Mouse (Mus musculus) ovary, postnatal 14 days (tissue): ENCODE data around the gene Abcb8.
A peak's percentile ranks its signal among the peaks of the same experiment; 100 is the strongest.

Source experiments
- DNase-seq: peaks from one replicate; pipeline ENCODE4 v3.0.0; 2022; ENCODE audit warnings: low spot score

Gene Abcb8

DNA sequence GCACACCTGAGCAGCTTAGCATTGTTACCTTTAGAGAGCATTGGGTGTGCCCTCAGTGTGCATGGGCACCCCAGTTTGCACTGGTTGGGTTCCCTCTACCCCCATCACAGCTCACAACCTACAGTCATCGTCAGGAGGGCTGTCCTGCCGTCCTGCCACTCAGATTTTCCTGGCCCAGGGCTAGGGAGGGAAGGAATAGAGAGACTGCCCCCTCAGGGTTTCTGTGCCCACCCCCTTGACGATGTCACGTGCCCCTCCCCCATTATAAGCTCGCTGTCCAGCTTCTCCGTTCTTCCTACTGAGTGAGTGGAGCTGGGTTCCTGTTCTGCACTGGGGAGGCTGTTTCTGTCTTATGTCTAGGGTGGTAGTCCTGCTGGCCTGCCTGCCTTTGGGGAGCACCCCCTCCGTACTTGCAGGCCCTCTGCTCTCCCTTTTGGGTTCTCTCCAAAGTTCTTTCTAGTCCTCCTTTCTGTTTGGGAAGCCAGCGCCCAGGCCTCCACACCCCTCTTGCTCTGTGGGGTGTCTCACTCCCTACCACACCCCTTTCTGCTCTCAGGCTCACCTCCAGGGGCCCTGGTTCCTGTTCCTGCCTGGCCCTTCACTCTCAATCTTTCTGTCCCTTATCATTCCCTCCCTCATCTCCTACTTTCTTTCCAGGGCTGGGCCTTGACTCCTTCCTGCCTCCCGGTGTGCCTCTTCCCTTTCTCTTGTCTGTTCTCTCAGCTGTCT lies 33.3 kb downstream of the Abcb8 start:
- no peak for DNase-seq

DNA sequence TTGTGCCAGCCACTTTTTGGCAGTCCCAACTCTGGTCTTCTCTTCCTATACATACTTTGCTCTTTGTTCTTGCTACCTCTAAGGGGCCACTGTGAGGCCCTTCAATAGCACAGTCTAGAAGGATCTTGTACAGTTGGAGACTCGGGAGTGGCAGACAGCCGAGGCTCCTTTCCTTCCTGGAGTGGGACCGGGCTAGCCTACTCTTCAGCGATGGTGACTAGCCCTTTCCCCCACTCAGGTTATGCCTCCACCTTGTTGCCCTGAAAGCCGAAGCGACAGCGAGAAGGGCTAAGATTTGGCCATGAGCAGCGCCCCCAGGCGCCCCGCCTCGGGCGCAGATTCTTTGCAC lies 33.8 kb downstream of the Abcb8 start:
- no peak for DNase-seq

DNA sequence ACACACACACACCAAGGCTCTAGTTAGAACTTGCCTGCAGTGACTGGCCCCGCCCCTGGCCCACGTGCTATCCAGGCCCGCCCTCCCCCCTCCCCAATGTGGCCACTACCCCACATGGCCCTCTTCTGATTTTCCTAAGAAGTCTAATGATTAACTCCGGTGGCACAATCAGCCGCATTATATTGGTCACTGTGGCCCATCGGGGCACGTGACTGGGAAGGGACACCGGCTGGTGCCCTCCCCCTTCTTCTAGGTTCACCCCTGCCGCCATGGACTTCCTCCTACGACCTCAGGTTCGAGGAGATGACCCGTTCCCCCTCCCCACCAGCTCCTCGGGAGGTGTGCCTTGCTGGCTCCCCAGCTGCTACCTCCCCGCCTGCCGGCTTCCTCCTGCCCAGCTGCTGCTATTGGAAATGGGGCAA lies 34.5 kb downstream of the Abcb8 start:
- no peak for DNase-seq

DNA sequence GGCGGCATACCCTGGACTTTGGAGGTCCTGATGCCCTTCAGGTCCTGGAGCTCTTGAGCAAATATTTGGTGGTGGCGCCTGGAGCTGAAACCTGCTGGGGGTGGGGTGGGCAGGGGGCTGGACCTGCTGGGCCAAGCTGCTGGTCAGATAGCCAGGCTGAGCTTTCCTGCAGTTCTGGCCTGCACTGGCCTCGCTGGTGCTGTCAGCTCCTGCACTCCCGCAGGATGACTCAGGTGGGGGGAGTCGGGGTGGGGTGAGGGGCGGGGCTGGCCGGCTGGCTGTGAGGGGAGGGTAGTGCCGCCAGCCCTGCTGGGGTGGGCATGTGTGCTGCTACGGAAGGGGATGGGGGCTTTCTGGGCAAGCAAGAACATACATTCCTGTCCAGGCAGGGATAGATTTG lies 35.1 kb downstream of the Abcb8 start:
- no peak for DNase-seq

DNA sequence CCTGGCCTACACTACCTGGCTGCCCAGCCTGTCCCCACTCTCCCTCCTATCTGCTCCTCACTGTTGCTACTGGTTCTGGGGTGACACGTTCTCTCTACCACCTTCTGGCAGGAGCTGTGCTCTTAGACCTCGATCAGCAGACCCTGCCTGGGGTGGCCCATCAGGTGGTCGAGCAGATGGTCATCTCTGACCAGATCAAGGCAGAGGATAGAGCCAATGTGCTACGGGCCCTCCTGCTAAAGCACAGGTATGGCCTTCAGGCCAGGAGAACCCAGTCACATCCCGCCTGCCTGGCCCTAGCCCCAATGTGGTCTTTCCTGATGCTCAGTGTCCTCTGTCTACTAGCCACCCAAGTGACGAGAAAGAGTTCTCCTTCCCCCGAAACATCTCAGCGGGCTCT lies 40.5 kb downstream of the Abcb8 start:
- no peak for DNase-seq

DNA sequence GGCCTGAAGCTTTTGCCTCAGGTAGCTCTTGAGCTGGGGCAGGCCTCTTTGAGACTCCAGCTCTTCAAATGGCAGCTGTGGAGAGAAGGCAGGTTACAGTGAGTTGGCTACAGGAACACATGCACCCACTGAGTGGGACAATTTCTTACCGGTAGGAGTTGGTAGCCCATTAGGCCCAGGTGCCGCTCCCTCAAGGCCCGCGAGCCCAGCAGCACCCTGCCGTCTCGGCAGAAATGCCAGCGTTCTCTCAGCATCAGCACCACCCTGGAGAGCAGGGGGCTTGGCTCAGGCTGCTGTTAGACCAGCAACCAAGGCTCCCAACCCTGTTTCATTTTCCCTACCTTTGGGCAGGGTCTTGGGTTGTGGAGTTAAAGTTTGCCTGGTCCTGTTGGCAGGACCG lies 47.7 kb downstream of the Abcb8 start:
- DNase-seq = no peak

DNA sequence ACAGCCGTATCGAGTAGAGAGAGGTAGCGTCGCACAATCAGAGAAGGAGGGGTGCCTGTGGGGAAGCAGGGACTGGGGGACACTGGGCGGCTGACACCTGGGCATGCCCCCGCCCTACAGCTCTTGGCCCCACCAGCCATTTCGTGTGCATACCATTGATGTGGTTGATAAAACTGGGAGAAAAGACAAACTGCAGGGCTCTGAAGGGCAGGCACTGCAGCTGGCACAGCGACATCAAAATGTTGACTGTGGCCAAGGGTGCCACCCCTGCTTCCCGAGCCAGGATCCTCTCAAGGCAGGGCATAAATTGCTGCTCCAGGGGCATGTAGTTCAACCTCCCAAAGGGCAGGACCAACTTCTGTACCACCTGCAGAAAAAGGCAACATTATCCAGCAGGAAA lies 48.6 kb downstream of the Abcb8 start:
- DNase-seq = no peak

DNA sequence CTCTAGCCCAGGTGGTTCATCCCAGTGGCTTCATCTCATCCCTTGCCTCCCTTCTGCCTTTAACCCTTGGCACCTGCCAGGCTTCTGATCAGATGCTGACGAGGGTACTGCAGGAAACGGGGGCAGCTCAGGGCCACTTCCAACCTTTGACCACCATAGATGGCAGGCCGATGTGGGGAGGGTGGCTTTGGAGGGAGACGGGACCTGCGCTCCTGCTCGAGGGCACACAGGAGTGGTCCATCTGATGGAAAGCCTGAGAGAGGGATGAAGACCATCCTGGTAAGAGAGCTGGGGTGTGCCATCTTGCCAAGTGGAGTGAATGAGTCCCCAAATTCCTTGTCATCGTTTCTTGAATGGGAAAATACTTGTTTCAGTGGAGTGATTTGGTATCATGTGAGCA lies 49.7 kb downstream of the Abcb8 start:
- DNase-seq = no peak

DNA sequence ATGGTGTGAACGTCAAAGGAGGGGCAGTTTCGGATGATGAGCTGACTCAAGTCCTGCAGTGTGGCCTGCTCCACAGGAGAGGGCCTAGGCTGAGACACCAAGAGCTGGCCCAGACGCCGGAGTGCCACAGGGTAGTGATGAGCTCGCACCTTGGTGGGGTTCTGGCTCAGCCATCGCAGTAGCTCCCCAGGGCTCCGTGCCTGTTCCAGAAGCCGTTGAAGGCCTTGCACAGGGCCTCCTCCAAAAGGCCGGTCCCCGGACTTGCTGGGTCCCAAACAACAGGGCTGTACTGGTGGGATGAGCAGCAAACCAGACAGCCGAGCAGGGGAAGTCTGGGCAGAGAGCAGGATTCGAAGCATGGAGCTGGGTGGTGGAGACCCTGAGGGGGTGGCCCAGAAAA lies 50.5 kb downstream of the Abcb8 start:
- DNase-seq = no peak

DNA sequence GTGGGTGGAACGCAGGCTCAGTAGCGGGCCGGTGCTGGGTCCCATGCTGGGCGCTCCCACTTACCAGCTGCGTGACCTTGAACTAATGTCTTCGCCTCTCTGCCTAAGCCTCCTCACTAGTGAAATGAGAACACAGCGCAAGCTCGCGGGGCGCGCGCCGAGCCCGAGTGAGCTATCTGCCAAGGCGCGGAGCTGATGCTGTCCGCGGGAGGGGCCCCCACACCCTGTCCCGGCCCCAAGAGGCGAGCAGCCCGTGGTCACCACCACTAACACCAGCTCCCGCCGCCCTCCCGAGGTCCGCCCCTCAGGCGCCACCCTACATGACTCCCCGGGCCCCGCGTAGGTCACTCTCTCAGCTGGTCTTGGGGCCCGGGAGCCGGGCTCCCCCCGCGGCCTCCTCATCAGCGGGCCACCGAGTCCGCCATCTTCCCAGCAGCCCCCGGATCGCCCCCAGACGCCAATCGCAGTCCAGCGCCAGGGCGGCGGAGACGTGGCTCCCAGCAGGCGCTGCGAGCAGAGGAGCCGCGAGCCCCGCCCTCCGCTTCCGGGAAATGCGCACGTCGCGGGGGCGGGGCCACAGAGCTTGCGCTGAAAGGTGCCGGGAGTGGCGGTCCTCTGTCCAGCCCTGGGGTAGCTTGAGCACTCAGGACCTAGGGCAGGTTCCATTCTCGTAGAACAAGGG lies 51.4 kb downstream of the Abcb8 start, which contains the start of gene Fastk:
Gene Fastk (minus strand): TSS at position 542 of the 682 bp plus-strand sequence.
- peak; percentile 83 for DNase-seq

DNA sequence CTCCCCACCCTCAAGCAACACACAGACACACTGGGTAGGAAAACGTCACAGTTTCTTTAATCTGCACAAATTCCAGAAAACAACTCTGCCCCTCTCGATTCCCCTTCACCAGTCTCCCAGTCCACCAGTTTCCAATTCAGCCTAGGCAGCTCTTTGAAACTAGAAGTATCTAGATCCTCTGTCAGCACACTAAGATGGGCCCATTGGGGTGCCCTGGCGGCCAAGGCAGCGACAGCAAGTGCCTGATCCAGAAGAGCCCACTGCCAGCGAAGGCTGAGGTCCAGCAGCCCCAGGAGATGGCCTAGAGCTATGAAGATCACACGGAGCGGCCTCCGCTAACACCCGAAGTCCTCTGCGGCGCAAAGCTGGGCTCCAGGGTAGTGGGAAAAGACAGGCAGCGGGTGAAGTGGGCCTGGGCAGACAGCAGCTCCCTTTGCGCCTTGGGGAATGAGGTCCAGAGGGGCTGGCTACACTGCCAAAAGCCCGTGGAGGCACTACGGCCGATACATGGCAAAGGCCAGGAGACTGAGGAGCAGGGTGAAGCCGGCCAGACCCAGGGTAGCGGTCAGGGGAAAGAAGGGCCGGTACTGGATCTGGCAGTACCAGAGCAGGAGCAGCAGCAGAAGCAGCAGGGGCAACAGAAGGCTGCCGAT lies 52.1 kb downstream of the Abcb8 start:
- DNase-seq = no peak

DNA sequence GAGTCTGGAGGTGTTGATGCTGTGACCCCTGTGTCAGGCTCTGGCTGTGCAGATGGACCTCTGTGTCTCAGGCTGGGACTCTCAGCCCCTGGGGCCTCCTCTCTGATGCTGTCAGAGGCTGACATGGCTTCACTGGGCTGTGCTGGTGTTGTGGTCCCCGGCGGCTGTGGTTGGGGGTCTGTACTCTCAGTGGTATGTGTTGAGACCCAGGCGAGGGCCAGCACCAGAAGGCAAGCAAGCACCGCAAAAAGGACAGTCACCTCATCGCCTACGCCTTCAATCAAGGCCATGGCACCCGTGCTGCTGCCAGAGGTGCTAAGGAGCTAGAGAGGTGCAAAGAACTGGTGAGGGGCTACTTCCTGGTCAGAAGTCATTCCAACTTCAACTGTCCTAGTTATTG lies 53.2 kb downstream of the Abcb8 start:
- DNase-seq = no peak

DNA sequence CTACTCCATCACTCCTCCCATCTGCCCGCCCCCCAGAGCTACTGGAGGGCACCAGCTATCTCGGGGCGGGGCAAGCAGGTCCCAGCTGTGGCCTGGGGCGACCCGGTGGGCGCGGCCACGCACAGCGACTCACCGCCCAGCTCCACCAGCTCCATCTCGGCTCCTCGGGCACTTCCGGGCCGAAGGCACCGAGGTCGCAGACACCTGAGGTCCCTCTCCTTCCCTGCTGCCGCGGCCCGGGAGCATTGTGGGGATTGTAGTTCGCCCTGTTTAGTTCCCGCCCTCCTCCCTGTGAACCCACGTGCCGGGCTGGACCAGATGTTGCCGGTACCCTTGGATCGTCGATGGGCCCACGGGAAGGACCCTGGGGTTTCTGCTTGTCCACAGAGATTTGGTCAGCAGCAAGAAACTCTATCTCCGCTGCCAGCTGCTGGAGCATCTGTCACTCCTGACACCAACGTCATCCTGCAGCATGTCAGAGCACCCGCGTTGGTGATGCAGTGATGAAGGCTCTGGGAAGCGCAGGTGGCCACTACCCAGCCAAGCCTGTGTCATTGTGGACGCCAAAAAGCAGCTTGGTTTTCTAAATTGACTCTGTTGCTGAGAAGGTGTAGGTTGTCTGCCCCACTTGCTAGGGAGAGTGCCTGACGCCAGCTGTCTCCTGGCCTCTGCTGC lies 54.3 kb downstream of the Abcb8 start, which contains the start of gene Tmub1:
Gene Tmub1 (minus strand): TSS at position 231 of the 675 bp plus-strand sequence.
- peak; percentile 75 for DNase-seq

DNA sequence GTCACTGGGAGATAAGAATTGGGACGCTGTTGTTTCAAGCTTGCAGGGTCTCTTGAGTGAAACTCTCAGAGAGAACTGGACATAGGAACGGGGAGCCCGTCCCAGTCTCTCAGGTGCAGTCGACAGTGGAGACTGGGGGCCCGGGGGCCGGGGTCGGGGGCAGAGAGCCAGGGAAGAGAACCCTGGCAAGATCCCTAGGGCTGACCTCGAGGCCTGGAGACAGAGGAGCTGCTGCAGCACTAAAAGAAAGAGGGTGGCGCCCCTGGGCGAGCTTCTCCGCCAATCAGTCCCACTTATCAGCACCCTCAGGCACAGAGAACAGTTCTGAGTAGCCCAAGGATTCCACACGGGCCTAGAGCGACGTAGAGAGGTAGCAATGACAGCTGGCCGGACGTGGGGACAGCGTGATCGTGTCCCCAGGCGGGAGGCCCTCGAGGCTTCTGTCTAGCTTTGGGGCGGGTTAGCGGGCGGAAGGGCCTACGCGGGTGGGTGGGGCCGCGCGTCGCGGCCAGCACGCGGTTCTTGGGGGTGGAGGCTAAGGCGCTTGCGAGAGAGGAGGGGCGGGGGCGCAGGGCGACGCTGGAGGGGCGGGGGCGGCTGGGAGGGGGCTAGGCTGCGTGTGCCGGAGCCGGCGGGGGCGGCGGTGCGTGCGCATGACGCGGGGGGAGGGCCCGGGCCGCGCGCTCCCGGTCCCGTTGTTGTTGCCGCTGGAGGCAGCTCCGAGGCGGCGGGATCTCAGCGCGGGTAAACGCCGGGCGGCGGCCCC lies 58.0 kb downstream of the Abcb8 start:
- peak; percentile 73 for DNase-seq

DNA sequence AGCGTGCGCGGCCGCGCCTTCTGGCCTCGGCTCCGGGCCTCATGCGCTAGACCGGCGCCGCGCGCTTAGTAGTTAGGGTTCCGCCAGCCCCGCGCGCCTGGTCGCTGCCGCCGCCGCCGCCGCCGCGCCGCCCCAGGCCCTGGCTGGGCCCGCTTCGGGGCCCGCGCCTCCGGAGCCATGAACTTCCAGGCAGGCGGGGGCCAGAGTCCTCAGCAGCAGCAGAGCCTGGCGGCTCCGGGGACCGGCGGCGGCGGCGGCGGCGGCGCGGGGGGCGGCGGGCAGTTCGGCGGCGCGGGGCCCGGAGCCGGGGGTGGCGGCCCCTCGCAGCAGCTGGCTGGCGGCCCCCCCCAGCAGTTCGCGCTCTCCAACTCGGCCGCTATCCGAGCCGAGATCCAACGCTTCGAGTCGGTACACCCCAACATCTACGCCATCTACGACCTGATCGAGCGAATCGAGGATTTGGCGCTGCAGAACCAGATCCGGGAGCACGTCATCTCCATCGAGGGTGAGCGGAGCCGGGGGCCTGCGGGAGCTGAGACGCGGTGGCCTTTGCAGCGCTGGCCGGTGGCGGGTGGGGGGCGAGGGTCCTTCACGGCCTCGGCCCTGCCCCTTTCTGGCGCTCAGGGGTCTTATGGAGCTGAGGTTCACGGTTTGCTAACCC lies 58.7 kb downstream of the Abcb8 start, which contains the start of gene Agap3:
Gene Agap3 (plus strand): TSS at position 148 of the 661 bp plus-strand sequence.
- DNase-seq = no peak

DNA sequence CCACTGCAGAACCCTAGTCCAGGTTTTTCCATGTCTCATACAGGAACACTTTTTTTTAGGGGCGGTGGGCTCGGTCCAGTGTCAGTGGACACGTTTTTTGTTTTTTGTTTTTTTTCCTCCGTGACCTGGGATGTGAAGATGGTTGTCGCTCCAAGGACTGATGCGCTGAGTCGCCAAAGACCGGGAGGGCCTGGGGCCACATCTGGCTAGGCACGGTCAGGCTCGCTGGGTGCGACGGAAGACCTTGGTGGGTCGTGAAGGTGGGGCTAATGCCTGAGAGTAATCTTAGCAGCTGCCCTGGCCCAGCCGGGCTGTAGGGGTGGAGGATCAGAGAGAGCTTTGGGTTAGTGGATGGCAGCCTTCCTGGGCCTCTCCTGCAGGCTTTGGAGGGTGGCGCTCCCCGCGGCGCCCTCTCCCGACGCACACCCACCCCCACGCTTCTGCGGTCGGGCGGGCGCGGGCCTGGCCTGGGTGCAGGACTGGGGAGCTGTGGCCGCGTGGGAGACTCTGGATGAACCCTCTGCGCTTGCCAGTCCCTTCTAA lies 59.3 kb downstream of the Abcb8 start:
- DNase-seq = no peak

DNA sequence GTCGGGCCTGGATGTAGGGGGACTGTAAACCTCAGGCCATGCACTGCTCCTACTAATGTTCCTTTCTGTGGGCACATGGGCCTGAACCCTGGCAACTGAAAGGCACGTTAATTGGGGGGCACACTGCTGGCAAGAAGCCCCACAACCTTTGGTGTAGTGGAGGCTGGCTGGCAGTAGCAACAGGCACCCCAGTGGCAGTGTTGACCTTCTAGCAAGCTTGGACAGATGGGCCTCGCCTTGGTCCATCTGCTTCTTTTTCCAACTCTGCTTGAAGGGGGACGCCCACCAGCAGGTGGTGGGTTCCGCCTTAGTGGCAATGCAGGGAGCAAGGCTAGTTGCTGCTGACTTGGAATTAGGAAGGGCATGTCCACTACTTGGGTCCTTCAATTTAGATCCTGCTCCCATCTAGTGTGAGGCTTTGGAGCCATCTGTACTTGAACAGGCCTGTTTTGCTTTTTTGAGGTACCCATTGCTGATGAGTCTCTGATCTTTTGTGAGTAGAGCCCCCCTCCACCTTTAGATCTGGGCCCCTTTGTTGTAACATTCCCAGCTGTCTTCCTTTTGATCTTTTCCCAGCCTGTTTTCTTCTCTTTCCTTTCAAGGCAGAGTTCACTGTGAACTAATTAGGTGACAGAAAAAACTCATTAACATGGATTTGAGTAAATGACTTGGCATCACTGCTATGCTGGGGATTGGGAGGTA lies 60.0 kb downstream of the Abcb8 start:
- no peak for DNase-seq

DNA sequence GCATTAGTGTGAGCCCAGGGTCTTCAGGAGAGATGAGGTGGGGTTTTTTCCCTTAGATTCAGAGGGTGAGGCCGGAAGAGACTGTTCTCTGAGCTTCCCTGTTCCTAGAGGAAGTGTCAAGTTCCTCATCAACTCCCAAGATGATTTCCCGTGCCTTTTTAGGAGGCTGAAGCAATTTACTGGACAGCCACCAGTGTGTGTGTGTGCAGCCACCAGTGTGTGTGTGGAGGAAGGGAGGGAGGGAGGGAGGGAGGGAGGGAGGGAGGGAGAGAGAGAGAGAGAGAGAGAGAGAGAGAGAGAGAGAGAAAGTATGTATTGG lies 60.5 kb downstream of the Abcb8 start:
- no peak for DNase-seq

DNA sequence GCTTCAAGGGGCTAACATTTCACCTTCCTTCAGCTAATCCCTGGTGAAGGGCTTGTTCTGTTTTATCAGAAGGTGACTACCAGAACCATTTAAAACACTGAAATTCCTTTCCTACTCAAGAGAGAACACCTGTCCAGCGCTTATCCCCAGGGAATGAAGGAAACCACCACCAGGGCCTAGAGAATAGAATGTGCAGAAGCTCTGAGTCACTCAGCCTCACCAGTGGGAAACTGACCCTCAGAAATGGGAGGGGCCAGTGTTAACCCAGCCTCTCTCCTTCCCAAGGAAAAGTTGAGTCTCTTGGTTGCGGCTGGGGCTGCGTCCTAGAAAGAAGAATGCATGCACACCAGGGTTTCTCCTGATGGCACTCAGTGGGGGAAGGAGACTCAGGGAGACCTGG lies 61.6 kb downstream of the Abcb8 start:
- no peak for DNase-seq

DNA sequence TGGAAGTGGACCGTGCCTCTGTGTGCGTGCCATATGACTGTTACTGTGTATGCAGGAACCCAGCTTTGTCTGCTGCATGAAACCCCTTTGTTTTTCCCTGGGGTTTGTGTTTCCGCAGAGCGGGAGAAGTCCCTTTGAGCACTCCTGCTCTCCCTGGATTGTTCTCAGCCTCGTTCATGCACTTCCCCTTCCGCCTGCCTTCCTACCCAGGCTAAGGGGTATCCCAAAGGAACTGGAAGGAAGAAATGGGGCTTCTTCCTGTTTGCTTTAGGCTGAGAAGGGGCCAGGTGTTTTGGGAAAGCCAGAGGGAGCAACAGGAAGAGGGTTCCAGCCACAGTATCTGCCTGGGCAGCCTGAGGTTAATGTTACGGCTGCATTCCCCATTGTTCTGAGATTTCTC lies 62.1 kb downstream of the Abcb8 start:
- DNase-seq = no peak
